Mouse (Mus musculus) mouse trophoblast stem cell (cell line): ENCODE data around the gene A730061H03Rik.

Experiments
- in situ Hi-C, 2 experiments: fragments of 300-500 bp; cut with MseI, MboI; formaldehyde crosslinking; loops; 2 replicates in 1 of 2; 3 replicates in 1 of 2; pipeline ENCODE4 v1.15.1; 2025

The A730061H03Rik gene

DNA sequence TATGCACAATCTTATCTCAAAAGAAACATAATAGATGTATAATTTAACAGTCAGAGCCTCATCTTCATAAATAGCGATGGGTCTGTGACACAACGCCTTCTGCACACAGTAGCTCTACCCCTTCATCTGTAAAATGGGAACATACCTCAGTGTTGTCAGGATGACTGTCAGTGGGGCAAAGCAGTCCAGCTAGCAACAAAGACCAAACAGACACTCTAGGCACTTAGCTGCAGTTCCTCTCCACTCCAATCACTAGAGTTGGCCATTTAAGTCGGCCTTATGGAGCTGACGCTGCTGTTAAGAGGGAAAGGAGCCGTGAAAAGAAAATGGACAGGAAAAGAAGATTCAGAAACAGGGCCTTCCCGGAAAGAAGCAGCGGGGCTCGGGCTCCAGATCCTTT lies 8.4 kb downstream of the A730061H03Rik start:
- in situ Hi-C loops, result no loop called here

DNA sequence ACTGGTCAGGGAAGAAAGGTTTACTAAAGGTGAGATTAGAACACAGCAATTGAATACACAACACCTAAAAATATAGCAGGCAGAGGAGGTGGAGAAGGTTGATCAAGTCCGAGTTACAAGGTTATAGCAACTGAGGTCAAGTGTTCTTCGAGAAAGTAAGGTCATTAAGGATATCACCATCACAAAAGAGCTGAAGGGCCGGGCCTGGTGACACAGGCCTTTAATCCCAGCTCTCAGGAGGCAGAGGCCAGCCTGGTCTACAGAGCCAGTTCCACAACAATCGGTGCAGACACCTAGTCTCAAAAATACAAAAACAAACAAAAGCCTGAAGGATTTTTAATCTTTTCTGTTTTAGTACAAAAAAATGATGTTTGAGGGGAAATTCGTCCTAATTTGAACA lies 8.9 kb downstream of the A730061H03Rik start:
- in situ Hi-C loops, result no loop called here

DNA sequence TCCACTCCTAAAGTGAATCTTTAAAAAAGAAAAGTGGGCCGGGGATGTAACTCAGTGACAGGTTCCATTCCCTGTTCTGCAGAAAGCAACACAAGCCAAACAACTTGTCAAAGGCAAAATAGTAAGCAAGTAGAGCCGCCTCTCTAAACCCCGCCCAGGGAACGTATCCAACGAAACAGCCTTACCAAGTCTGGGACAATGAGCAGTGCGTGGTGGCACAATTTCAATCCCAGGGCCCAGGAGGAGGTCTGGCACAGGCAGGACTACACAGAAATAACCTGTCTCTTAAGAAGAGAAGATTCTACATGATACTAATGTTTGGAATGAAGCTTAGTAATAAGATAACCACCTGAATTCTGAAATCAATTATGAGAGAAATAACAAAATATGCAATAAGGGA lies 10.0 kb downstream of the A730061H03Rik start:
- in situ Hi-C loops, result no loop called here

DNA sequence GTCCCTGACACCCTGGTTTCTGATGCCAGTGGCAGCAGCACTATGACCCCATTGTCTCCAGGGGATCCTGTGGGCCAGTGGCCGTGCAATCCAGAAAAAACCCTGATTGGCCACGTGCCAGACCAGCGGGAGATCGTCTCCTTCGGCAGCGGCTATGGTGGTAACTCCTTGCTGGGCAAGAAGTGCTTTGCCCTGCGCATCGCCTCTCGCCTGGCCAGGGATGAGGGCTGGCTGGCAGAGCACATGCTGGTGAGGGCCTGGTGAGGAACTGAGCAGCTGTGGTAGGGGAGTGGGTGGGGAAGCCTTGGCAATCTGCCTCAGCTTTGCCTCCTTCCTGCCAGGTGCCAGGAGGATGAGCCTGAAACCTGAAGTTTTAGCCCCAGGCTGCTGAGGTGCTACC lies 15.9 kb downstream of the A730061H03Rik start:
- in situ Hi-C loops, result no loop called here

DNA sequence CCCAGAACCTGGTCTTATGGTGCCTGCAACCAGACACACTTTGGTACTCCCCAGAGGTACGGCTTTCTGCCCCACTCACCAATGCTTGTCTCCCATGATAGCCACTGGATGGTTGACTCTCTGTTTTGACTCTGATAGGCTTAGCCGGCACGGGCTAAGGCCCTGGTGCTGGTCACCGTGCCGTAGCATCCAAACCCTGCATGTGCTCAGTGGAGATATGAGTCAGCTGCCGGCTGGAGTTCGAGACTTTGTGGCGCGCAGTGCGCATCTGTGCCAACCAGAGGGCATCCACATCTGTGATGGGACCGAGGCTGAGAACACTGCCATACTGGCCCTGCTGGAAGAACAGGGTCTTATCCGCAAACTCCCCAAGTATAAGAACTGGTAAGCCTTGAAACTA lies 17.9 kb downstream of the A730061H03Rik start:
- in situ Hi-C loops, result no loop called here

DNA sequence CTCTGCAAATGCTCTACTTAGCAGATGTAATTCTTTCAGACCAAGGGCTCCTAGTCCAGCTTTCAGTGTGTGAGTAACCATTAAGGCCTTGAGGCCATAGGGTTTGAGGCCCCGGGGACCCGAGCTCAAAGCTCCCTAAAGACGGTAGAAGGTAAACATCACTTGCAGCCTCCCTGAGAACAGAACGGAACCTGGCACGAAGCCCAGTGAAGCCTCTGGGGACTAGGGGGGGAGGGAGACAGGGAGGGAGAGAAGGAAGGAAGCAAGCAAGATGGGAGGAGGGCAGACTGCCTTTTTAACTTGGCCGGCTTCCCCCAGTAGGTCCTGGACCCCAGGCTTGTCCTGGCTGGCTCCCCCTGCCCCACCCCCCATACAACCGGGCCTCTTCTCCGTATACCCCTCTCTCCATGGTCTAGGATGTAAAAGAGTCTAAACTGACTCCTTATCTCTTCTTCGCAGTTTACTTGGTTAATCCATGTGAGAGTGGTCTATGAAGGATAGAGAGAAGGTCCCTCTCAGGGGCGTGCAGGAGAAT lies 19.4 kb downstream of the A730061H03Rik start:
- in situ Hi-C loops, result no loop called here

DNA sequence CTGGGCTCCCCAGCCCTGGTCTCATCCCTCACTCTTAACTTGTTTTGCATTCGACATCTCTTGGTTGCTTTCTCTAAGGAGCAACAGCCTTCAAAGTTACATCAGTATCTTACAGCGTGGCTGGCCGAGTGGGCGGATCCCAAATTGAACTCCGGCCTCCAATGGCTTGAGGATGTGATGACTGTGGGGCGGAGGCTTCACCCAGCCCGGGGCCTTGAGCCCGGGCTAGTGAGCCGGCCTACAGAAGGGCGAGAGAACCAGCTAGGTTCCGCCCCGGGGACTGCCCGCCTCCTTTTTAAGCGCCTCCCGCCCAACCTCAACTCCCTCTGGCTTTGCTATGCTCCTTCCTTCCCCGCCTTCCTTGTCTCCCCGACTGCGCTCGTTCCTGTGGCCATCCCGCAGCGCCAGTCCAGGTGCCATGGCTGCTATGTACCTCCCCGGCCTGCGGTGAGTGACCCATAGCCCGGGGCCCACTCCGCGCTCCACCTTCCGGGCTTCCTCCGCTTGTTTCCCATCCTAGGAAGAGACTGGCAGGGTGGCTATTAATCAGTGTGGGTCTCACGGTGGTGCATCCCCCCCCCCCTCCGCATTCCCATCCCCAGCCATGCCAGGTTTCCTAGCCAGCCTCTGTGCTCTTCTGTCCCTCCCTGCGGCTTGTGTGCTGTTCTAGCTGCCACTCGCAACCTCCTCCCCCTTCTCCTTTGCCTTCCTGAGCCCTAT lies 20.0 kb downstream of the A730061H03Rik start, which contains the start of gene Pck2:
Pck2 (plus strand) TSS at position 200 of the 720 bp plus-strand sequence.
- in situ Hi-C loops, result no loop called here

DNA sequence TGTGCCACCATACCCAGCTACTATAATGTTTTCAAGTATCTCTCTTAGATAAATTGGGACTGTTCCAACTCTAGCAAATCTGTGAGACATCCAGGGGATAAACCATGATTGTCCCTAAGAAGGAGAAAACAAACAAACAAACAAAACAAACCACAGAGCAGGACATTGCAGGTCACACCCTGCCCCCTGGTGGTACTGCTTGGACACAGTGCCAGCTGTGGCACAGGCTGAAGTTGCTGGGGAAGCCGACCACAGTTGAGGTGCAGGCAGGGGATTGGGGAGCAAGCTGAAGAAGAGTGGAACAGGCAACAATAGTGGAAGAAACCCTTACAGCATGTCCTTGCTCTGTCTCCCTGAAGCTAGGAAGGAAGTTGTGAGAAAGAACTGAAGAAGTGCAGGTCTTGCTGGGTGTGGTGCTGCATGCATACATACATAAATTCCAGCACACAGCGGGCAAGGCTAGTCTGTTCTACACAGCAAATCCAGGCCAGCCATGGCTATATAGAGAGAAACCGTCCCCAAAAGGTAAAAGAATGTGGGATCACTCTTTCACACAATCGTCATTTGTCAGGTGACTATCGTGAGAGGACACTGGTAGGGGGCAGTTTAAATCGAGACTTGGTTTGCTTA lies 24.0 kb downstream of the A730061H03Rik start:
- in situ Hi-C loops, result no loop called here

DNA sequence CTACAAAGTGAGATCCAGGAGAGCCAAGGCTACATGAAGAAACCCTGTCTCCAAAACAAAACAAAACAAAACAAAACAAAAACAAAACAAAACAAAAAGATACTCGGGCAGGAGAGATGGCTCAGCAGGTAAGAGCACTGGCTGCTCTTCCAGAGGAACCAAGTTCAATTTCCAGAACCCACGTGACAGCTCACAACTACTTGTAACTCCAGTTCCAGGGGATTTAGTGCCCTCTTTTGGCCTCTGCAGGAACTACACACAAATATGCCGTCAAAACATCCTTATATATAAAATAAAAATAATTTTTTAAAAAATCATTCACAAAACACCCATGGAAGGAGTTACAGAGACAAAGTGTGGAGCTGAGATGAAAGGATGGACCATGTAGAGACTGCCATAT lies 32.3 kb downstream of the A730061H03Rik start:
- in situ Hi-C loops, result no loop called here

DNA sequence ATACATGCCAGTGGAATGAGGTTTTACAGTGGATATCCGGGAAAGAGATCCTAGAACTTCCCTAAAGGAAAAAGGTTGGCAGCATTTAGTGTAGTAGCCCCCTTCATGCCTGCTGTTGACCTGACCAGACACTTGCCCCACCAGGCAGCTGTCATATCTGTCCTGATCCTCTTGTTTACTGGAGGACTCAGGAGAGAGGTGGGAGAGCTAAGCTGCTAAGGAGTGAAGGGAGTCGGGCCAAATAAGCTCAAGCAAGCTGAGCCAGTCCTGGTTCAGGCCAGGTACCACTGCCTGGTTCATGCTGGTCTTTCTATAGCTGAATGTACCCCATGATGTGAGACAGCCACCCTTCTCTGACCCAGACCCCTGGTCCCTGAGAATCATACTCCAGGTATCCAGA lies 33.5 kb downstream of the A730061H03Rik start:
- in situ Hi-C loops, result no loop called here

DNA sequence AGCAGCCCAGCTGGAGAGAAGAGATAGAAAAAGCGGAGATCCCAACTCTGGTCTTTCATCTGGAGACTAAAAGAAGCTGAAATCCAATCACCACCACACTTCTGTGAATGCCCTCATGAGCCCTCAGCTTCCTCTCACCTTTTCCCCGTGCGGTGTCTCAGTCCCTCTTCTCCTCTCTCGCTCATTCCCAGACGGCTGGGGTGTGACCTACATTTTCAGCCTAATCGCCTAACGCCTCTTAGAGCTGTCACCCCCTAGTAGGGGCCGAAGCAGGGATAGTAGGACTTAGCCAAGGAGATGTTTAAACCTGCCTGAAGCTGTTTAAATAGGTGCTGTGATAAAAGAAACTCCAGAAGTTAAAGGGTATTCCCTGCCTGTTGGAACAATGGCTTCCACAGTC lies 35.4 kb downstream of the A730061H03Rik start, which contains the start of gene Nrl:
Nrl (minus strand) TSS at position 197 of the 400 bp plus-strand sequence.
- in situ Hi-C loops, result no loop called here

DNA sequence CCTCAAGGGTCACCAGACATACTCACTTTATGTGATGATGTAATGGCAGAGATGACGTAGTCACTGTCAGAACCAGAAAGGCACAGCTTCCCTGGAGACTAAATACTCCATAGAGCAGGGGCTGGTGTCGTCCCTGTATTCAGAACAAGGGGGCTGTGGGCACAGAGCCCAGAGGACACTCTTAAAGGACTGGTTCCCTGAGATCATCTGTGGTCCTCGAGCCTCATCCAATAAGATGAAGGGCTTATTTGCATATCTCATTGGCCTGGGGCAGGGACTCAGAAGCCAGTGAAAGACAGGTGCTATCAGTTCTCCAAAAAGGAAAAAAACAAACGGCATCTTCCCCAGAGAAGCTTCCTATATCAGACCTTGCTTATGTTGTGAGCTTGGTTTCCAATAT lies 36.1 kb downstream of the A730061H03Rik start:
- in situ Hi-C loops, result no loop called here

DNA sequence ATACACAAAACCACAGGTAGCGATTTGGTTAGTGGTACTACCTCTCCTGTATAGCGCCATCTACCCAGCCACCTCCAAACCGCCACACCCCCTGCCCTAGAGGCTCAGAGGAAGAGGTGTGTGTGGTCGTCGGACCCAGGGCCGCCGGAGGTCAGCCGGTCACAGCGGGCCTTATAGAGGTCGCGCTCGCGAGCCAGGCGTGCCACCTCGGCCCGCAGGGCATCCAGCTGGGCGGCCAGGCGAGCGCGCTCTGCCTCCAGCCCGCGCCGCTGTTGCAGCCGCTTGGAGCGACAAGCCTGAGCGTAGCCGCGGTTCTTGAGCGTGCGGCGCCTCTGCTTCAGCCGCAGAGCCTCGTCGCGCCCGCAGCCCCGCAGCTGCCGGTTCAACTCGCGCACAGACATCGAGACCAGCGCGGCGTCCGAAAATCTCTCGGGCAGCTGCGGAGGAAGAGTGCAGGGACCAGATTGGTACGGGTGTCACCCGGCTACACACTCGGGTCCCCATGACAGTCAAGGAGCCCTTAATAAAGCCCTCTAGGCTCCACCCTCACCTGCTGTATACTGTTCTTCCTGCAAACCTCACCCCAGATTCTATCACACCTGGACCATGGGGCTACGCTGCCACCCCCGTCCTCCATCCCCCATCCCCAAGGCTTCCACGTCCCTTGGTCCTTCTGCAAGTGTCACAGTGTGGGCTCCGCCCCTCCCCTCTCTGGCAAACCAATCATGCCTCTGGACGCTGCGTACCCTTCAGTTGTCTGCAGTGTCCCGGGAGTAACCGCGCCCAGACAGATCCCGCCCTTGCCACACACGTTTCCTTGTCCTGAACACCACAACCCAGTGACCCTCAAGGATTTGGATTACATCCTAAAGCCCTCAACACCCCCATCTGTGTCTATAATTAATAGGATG lies 39.5 kb downstream of the A730061H03Rik start:
- in situ Hi-C loops, result no loop called here

DNA sequence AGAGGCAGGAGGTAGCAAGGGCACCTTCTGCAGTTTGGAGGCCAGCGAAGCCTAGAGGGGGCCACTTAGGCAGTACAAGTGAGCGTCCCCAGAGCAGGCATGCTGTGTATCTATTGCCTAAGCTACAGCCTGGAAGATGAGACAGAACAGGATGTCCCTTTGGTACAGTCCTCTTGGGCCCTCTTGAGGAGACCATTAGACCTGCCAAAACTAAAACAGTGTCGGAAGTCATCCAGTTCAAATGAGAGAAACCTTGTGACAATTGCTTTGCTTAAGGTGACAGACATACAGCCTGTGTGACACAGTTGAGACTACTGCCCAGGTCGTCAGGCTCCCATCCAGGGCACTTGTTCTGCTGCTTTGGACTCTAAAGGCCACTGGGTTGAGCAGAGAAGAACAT lies 40.6 kb downstream of the A730061H03Rik start:
- in situ Hi-C loops, result no loop called here

DNA sequence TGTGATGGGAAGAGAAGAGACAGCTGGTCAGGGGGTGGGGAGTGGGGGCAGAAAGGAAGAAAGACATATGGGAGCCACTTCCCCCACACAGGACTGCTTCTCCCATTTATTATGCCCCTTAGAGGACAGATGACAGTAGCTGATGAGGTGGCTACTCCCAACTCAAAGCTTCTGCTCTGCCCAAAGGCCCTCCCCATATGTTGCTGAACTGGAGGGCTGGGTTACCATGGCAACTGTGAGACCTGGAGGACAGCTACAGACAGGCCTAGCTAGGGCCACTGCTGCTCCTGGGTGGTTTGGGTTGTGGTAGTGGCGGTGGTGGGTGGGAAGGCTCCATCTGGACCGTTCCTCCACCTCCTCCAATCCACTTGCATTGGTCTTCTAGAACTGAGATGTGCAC lies 41.3 kb downstream of the A730061H03Rik start:
- in situ Hi-C loops, result no loop called here

DNA sequence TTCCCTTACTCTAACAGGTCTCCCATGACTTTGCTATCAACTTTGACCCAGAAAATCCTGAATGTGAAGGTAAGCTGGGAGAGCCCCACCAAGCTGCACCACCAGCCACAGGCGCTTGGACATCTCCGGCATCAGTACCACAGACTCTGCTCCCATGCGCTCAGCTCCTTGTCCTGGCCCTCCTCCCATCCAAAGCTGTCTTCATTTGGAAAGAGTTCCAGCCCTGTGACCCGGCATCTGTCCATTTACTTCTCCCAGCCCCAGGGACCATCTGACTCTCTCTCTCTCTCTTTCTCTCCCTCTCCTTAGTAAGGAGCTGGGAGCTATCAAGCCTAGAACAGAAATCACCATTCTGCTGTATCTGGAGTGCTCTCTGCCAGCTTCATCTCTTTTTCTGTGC lies 44.4 kb downstream of the A730061H03Rik start:
- in situ Hi-C loops, result no loop called here

DNA sequence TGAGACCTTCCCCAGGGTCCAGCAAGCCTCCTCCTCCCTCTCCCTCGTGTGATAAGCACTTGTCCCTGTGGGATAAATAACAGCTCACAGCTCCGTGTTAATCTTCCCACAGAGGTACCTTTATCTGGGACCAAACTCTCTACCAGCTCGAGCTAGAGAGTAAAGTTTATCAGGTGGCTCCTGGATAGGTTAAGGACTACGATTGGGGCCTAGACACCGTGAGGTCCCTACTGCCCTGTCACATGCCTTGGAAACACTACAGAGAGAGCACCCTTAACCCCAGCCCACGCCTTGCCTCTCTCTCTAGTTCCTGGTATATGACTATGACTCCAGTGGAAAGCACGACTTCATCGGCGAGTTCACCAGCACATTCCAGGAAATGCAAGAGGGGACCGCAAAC lies 46.3 kb downstream of the A730061H03Rik start:
- in situ Hi-C loops, result no loop called here

DNA sequence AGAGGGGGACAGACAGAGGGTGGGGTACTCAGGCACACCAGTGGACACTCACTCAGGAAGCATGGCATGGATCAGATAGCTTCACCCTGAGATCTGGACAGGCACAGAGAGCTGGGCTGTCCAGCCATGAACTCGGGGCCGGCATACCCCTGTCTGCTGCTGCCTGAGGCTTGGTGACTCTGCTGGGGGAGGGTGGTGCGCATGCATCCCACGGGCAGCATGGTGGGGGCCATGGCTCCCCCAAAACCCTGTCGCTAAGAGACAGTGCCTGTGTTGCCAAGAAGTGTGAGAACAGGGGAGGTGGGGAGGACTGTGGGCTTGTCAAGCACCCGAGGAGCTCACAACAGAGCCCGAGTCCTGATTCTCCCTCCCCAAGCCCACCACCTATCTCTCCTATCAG lies 49.2 kb downstream of the A730061H03Rik start:
- in situ Hi-C loops, result no loop called here

DNA sequence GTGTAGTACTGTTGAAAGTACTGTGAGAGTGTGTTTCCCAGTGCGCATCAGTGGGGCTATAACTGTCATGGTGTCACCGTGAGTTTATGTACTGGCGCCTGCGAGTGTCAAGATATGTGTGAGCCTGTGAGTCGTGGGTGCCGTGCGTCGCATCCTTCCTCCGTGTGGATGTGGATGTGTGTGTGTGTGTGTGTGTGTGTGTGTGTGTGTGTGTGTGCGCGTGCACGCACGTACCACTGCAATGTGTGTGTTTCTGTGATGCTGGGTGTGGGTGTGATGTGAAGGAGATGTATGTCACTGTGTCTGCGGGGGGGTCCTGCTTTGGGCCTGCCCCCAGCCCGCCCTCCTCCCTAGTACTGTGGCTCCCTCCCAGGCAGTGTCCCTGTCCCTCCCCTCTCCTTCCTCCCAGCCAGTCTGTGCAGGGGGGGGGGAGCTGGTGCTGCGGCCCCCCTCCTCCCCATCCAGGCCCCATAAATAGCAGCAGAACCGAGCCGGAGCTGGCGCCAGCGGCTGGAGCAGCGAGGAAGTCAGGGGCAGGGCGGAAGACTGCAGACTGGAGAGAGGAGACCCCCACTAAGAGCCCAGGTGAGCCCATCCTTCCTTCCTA lies 50.0 kb downstream of the A730061H03Rik start, which contains the start of gene Cpne6:
Cpne6 (plus strand) TSS at position 321 of the 607 bp plus-strand sequence.
- in situ Hi-C loops, result no loop called here
